Mouse (Mus musculus): Measurements from ENCODE around the gene Cd81. TPM values are rescaled to one million over a fixed set of nuclear protein-coding genes. Genes with fewer than 3 reads are reported as not detected.

Cd81 gene
- polyA plus RNA-seq, 2 experiments, result 48.0 to 120 TPM

- Histone ChIP-seq H3K4me3 (ENCODE audit: insufficient read depth in 1 of 2, low read depth in 2 of 2, low read length in 2 of 2) (no peak overlapping the region), H3K27ac (no peak overlapping the region), H3K36me3 (replicated peaks; ENCODE audit: control insufficient read depth, insufficient read depth, low read depth) (no peaks in the 10 kb centered on the region), H3K27me3 (ENCODE audit: control insufficient read depth, insufficient read depth, low read length) (peaks cover 27% of the 10 kb centered on the region), H3K4me2 (ENCODE audit: low read depth) (no peak overlapping the region), H3K9ac (replicated peaks) (no peak overlapping the region), H3K4me1 (replicated peaks; ENCODE audit: control insufficient read depth in 2 of 2, insufficient read depth in 2 of 2, low read length in 1 of 2) (no peaks in the 10 kb centered on the region), H3K9me3 (ENCODE audit: control insufficient read depth, low read length) (no peaks in the 10 kb centered on the region)
- ATAC-seq (ENCODE audit: insufficient read depth), result no peak
- whole genome bisulfite sequencing (ENCODE audit: insufficient replicate concordance), result 42% methylated on average over 1 of the region's 1 CpGs
- no peak for DNase-seq (ENCODE audit: low read depth in 3 of 3, low spot score in 3 of 3)
- no peak for TF ChIP-seq EP300 (IDR thresholded peaks at IDR 0.05; ENCODE audit: low read depth)
- TF ChIP-seq CTCF (IDR thresholded peaks at IDR 0.05; ENCODE audit: low read depth), result no peak
Measured at GRCm38 (mm10) chr7:143110803-143111202, 58.3 kb downstream of the Cd81 start.

GRCm38 (mm10) chr7:143111719-143112118 is 59.2 kb downstream of the Cd81 start:
- ATAC-seq (ENCODE audit: insufficient read depth), result no peak
- no peak for DNase-seq (ENCODE audit: low read depth in 3 of 3, low spot score in 3 of 3)

GRCm38 (mm10) chr7:143112395-143112794 is 59.9 kb downstream of the Cd81 start:
- Histone ChIP-seq H3K27me3 (ENCODE audit: control insufficient read depth, insufficient read depth, low read length) (peaks cover 13% of the 10 kb centered on the region), H3K36me3 (replicated peaks; ENCODE audit: control insufficient read depth, insufficient read depth, low read depth) (no peaks in the 10 kb centered on the region), H3K4me3 (ENCODE audit: insufficient read depth in 1 of 2, low read depth in 2 of 2, low read length in 2 of 2) (no peak overlapping the region), H3K4me1 (replicated peaks; ENCODE audit: control insufficient read depth in 2 of 2, insufficient read depth in 2 of 2, low read length in 1 of 2) (no peaks in the 10 kb centered on the region), H3K4me2 (ENCODE audit: low read depth) (no peak overlapping the region), H3K9me3 (ENCODE audit: control insufficient read depth, low read length) (no peaks in the 10 kb centered on the region), H3K27ac (no peak overlapping the region), H3K9ac (replicated peaks) (no peak overlapping the region)
- DNase-seq (ENCODE audit: low read depth in 3 of 3, low spot score in 3 of 3) (no peak), ATAC-seq (ENCODE audit: insufficient read depth) (no peak)
- WGBS (ENCODE audit: insufficient replicate concordance), result 29% methylated on average over 1 of the region's 1 CpGs
- TF ChIP-seq CTCF (IDR thresholded peaks at IDR 0.05; ENCODE audit: low read depth), result no peak
- TF ChIP-seq EP300 (IDR thresholded peaks at IDR 0.05; ENCODE audit: low read depth), result no peak

More at GRCm38 (mm10) chr7:143111719-143112118, 59.2 kb downstream of the Cd81 start:
- no peaks in the 10 kb centered on the region for H3K4me1 ChIP-seq (replicated peaks; ENCODE audit: control insufficient read depth in 2 of 2, insufficient read depth in 2 of 2, low read length in 1 of 2)
- 16% methylated on average over 4 of the region's 4 CpGs for WGBS (ENCODE audit: insufficient replicate concordance)
- no peak overlapping the region for H3K4me2 ChIP-seq (ENCODE audit: low read depth)
- no peaks in the 10 kb centered on the region for H3K9me3 ChIP-seq (ENCODE audit: control insufficient read depth, low read length)
- no peak overlapping the region for H3K27ac ChIP-seq
- TF ChIP-seq EP300 (IDR thresholded peaks at IDR 0.05; ENCODE audit: low read depth) (no peak), CTCF (IDR thresholded peaks at IDR 0.05; ENCODE audit: low read depth) (no peak)
- H3K4me3 ChIP-seq (ENCODE audit: insufficient read depth in 1 of 2, low read depth in 2 of 2, low read length in 2 of 2), result no peak overlapping the region
- H3K36me3 ChIP-seq (replicated peaks; ENCODE audit: control insufficient read depth, insufficient read depth, low read depth), result no peaks in the 10 kb centered on the region
- H3K9ac ChIP-seq (replicated peaks), result no peak overlapping the region
- peaks cover 20% of the 10 kb centered on the region for H3K27me3 ChIP-seq (ENCODE audit: control insufficient read depth, insufficient read depth, low read length)

- H3K27me3 ChIP-seq (ENCODE audit: control insufficient read depth, insufficient read depth, low read length), result no peaks in the 10 kb centered on the region
- H3K4me3 ChIP-seq (ENCODE audit: insufficient read depth in 1 of 2, low read depth in 2 of 2, low read length in 2 of 2), result no peak overlapping the region
- H3K9ac ChIP-seq (replicated peaks), result no peak overlapping the region
- no peak for TF ChIP-seq EP300 (IDR thresholded peaks at IDR 0.05; ENCODE audit: low read depth)
- TF ChIP-seq CTCF (IDR thresholded peaks at IDR 0.05; ENCODE audit: low read depth), result peak; percentile 21; the same call in 1 of the 2 replicates
- no peaks in the 10 kb centered on the region for H3K9me3 ChIP-seq (ENCODE audit: control insufficient read depth, low read length)
- H3K27ac ChIP-seq, result no peak overlapping the region
- no peaks in the 10 kb centered on the region for H3K36me3 ChIP-seq (replicated peaks; ENCODE audit: control insufficient read depth, insufficient read depth, low read depth)
- no peak for DNase-seq (ENCODE audit: low read depth in 3 of 3, low spot score in 3 of 3)
- H3K4me2 ChIP-seq (ENCODE audit: low read depth), result no peak overlapping the region
- no peak for ATAC-seq (ENCODE audit: insufficient read depth)
- H3K4me1 ChIP-seq (replicated peaks; ENCODE audit: control insufficient read depth in 2 of 2, insufficient read depth in 2 of 2, low read length in 1 of 2), result peaks cover 0 to 2% of the 10 kb centered on the region in 2 experiments; a peak in 1 of 4 replicates
Measured at GRCm38 (mm10) chr7:143114773-143115172, 62.2 kb downstream of the Cd81 start.

DNA sequence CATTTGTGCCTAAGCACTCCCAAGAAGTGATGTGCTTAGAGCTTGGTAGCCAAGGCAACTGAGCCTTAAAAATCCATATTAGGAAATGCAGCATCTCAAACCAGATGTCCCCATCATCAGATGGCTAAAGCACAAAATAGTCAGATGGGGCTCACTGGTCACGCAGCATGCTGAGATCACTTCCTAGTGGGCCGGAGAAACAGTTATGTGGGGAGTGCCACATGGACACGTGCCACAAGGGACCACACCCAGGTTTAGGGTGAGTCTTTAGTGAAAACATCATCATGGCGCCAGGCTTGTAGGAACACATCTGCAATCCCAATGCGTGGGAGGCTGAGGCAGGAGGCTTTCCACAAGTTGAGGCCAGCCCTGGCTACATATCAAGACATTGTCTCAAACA is 64.0 kb downstream of the Cd81 start:
- DNase-seq (ENCODE audit: low read depth in 3 of 3, low spot score in 3 of 3) (no peak), ATAC-seq (ENCODE audit: insufficient read depth) (no peak)
- no peaks in the 10 kb centered on the region for H3K9me3 ChIP-seq (ENCODE audit: control insufficient read depth, low read length)
- peaks cover 0 to 4% of the 10 kb centered on the region in 2 experiments; a peak in 1 of 4 replicates for H3K4me1 ChIP-seq (replicated peaks; ENCODE audit: control insufficient read depth in 2 of 2, insufficient read depth in 2 of 2, low read length in 1 of 2)
- H3K4me2 ChIP-seq (ENCODE audit: low read depth), result no peak overlapping the region
- H3K27ac ChIP-seq, result no peak overlapping the region
- H3K4me3 ChIP-seq (ENCODE audit: insufficient read depth in 1 of 2, low read depth in 2 of 2, low read length in 2 of 2), result no peak overlapping the region
- H3K9ac ChIP-seq (replicated peaks), result no peak overlapping the region
- H3K36me3 ChIP-seq (replicated peaks; ENCODE audit: control insufficient read depth, insufficient read depth, low read depth), result no peaks in the 10 kb centered on the region
- TF ChIP-seq EP300 (IDR thresholded peaks at IDR 0.05; ENCODE audit: low read depth), result no peak
- TF ChIP-seq CTCF (IDR thresholded peaks at IDR 0.05; ENCODE audit: low read depth), result no peak
- 53% methylated on average over 5 of the region's 5 CpGs for WGBS (ENCODE audit: insufficient replicate concordance)
- no peaks in the 10 kb centered on the region for H3K27me3 ChIP-seq (ENCODE audit: control insufficient read depth, insufficient read depth, low read length)

Other genes with a start within 250 kb of the Cd81 start
- 0.01 TPM in 1 of 2 replicates, not detected in the other for gene Th, start 121.6 kb upstream of the Cd81 start, polyA plus RNA-seq (2012; rRNA removed)
- 0.08 TPM in 1 of 2 replicates, not detected in the other for gene Th, start 121.6 kb upstream of the Cd81 start, polyA plus RNA-seq (2014; fragmentation: Nextera tagmentation; extraction: Ambion mirVana)
- gene Ascl2, start 83.5 kb upstream of the Cd81 start, polyA plus RNA-seq (2012; rRNA removed), result 0.30 and 0.44 TPM in 2 replicates
- 0.19 and 0.36 TPM in 2 replicates for gene Ascl2, start 83.5 kb upstream of the Cd81 start, polyA plus RNA-seq (2014; fragmentation: Nextera tagmentation; extraction: Ambion mirVana)
- gene Tspan32, start 47.7 kb upstream of the Cd81 start, polyA plus RNA-seq (2012; rRNA removed), result 40.7 and 47.7 TPM in 2 replicates
- 78.4 and 87.9 TPM in 2 replicates for gene Tspan32, start 47.7 kb upstream of the Cd81 start, polyA plus RNA-seq (2014; fragmentation: Nextera tagmentation; extraction: Ambion mirVana)
- gene Tssc4, start 16.5 kb downstream of the Cd81 start, polyA plus RNA-seq (2012; rRNA removed), result 38.5 and 48.3 TPM in 2 replicates
- gene Tssc4, start 16.5 kb downstream of the Cd81 start, polyA plus RNA-seq (2014; fragmentation: Nextera tagmentation; extraction: Ambion mirVana), result 26.9 and 27.8 TPM in 2 replicates
- 0.43 and 0.54 TPM in 2 replicates for gene Trpm5, start 41.9 kb downstream of the Cd81 start, polyA plus RNA-seq (2012; rRNA removed)
- gene Trpm5, start 41.9 kb downstream of the Cd81 start, polyA plus RNA-seq (2014; fragmentation: Nextera tagmentation; extraction: Ambion mirVana), result 0.34 and 0.87 TPM in 2 replicates
- gene Kcnq1, start 53.6 kb downstream of the Cd81 start, polyA plus RNA-seq (2012; rRNA removed), result 0.12 and 0.21 TPM in 2 replicates
- 0.27 and 0.41 TPM in 2 replicates for gene Kcnq1, start 53.6 kb downstream of the Cd81 start, polyA plus RNA-seq (2014; fragmentation: Nextera tagmentation; extraction: Ambion mirVana)